Mouse (Mus musculus) neural tube, embryonic 15.5 days (tissue): ENCODE results near the gene Eno1. TPM values are rescaled to one million over a fixed set of nuclear protein-coding genes. Genes with fewer than 3 reads are reported as not detected.

Experiments
- ATAC-seq: fragments of 200-750 bp; cut with Nextera tagmentation; 2 replicates; pipeline ENCODE4 v1.8.0; 2017; ENCODE audit warnings: mild to moderate bottlenecking, moderate TSS enrichment, moderate library complexity; ENCODE audit not compliant: low FRiP score
- H3K27ac ChIP-seq: fragments of 300-500 bp; sonication (generic); replicated peaks from 2 replicates; pipeline ENCODE4 v1.5.1; 2015; ENCODE audit warnings: mild to moderate bottlenecking, inconsistent platforms
- H3K27me3 ChIP-seq: fragments of 300-500 bp; sonication (generic); replicated peaks from 2 replicates; pipeline ENCODE4 v1.6.1; 2015; ENCODE audit warnings: inconsistent platforms
- H3K36me3 ChIP-seq: fragments of 300-500 bp; sonication (generic); 2 replicates; pipeline ENCODE4 v1.6.1; 2015; ENCODE audit warnings: inconsistent platforms
- H3K4me1 ChIP-seq: fragments of 300-500 bp; sonication (generic); 2 replicates; pipeline ENCODE4 v1.6.1; 2015; ENCODE audit warnings: inconsistent platforms
- H3K4me2 ChIP-seq: fragments of 300-500 bp; sonication (generic); 2 replicates; pipeline ENCODE4 v1.6.1; 2015; ENCODE audit warnings: inconsistent platforms, mild to moderate bottlenecking, moderate library complexity
- H3K4me3 ChIP-seq: fragments of 300-500 bp; sonication (generic); replicated peaks from 2 replicates; pipeline ENCODE4 v1.5.1; 2015; ENCODE audit warnings: mild to moderate bottlenecking, inconsistent platforms
- H3K9ac ChIP-seq: fragments of 300-500 bp; sonication (generic); replicated peaks from 2 replicates; pipeline ENCODE4 v1.6.1; 2015; ENCODE audit warnings: mild to moderate bottlenecking, inconsistent platforms
- H3K9me3 ChIP-seq: fragments of 300-500 bp; sonication (generic); replicated peaks from 2 replicates; pipeline ENCODE4 v1.6.1; 2016; ENCODE audit warnings: inconsistent platforms
- WGBS: fragments of 180-500 bp; shearing (Covaris S2); methylation state at CpG from one replicate; pipeline ENCODE4 v1.1.7; 2015; ENCODE audit warnings: mixed read lengths; 5-methylcytosine and 5-hydroxymethylcytosine counted together
- polyA plus RNA-seq: library from polyadenylated mRNA; unstranded; fragments of >200 nt; fragmentation: Nextera tagmentation; extraction: Ambion mirVana; gene quantifications from 2 replicates; pipeline ENCODE4 v1.2.1, GENCODE M21; 2015

Eno1 gene
- polyA plus RNA-seq, 1 experiment from 2014 or later = 1,173 TPM

- ATAC-seq = no peak
- H3K4me1 ChIP-seq = peaks cover 40% of the 10 kb centered on the region
- no peaks in the 10 kb centered on the region for H3K9me3 ChIP-seq
- H3K4me3 ChIP-seq = no peak overlapping the region
- no peaks in the 10 kb centered on the region for H3K36me3 ChIP-seq
- 25% methylated on average over 10 of the region's 15 CpGs for WGBS
- no peaks in the 10 kb centered on the region for H3K27me3 ChIP-seq
- no peak overlapping the region for H3K9ac ChIP-seq
- H3K4me2 ChIP-seq = no peak overlapping the region
- H3K27ac ChIP-seq = 0 out of 2 replicates have a peak overlapping the region, but pooled peaks have one; percentile 34
Observed at GRCm38 (mm10) chr4:150229747-150230390, 6.7 kb upstream of the Eno1 start.

GRCm38 (mm10) chr4:150230460-150231407 lies 5.8 kb upstream of the Eno1 start:
- Histone ChIP-seq H3K27ac (peak overlapping the region; percentile 34), H3K9me3 (no peaks in the 10 kb centered on the region), H3K9ac (no peak overlapping the region), H3K4me1 (peaks cover 39% of the 10 kb centered on the region), H3K27me3 (no peaks in the 10 kb centered on the region), H3K4me2 (no peak overlapping the region), H3K36me3 (no peaks in the 10 kb centered on the region), H3K4me3 (no peak overlapping the region)
- ATAC-seq = no peak
- whole genome bisulfite sequencing = 9% methylated on average over 21 of the region's 21 CpGs

- H3K36me3 ChIP-seq = no peaks in the 10 kb centered on the region
- no peak overlapping the region for H3K4me3 ChIP-seq
- no peak for ATAC-seq
- peaks cover 41% of the 10 kb centered on the region for H3K4me1 ChIP-seq
- no peak overlapping the region for H3K27ac ChIP-seq
- H3K27me3 ChIP-seq = no peaks in the 10 kb centered on the region
- no peak overlapping the region for H3K9ac ChIP-seq
- H3K4me2 ChIP-seq = no peak overlapping the region
- 65% methylated on average over 8 of the region's 8 CpGs for WGBS
- H3K9me3 ChIP-seq = no peaks in the 10 kb centered on the region
Observed at GRCm38 (mm10) chr4:150231871-150232270, 4.7 kb upstream of the Eno1 start.

- no peaks in the 10 kb centered on the region for H3K27me3 ChIP-seq
- no peak overlapping the region for H3K4me2 ChIP-seq
- no peaks in the 10 kb centered on the region for H3K36me3 ChIP-seq
- WGBS = 16% methylated on average over 8 of the region's 8 CpGs
- H3K9me3 ChIP-seq = no peaks in the 10 kb centered on the region
- no peak for ATAC-seq
- peak overlapping the region; percentile 73 for H3K27ac ChIP-seq
- H3K4me1 ChIP-seq = peaks cover 54% of the 10 kb centered on the region
- H3K9ac ChIP-seq = 0 out of 2 replicates have a peak overlapping the region, but pooled peaks have one; percentile 14
- no peak overlapping the region for H3K4me3 ChIP-seq
Observed at GRCm38 (mm10) chr4:150234599-150235327, 1.8 kb upstream of the Eno1 start.

GRCm38 (mm10) chr4:150235585-150235984 lies 936 bp upstream of the Eno1 start:
- no peak overlapping the region for H3K9ac ChIP-seq
- no peak overlapping the region for H3K4me2 ChIP-seq
- no peaks in the 10 kb centered on the region for H3K9me3 ChIP-seq
- no peak overlapping the region for H3K4me3 ChIP-seq
- H3K36me3 ChIP-seq = no peaks in the 10 kb centered on the region
- H3K27ac ChIP-seq = peak overlapping the region; percentile 73; the same call in 1 of the 2 replicates
- no peak for ATAC-seq
- no peaks in the 10 kb centered on the region for H3K27me3 ChIP-seq
- H3K4me1 ChIP-seq = peaks cover 56% of the 10 kb centered on the region
- WGBS = 52% methylated on average over 4 of the region's 4 CpGs

DNA sequence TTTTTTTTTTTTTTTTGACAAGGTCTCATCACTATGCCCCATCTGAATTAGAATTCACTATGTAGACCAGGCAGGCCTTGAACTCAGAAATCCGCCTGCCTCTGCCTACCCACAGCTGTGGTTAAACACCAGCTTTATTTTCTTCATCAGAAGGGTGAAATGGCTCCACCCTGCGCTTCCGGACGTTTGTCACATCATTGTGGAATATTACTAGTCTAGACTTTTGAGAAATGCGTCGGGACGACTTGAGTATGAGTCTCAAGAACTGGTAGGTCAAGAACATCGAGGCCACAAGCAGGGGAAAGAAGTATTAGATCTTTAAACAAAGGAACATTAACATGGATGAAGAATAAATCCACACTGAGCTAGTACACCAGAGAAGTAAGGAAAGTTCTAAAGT lies 490 bp upstream of the Eno1 start:
- Histone ChIP-seq H3K27me3 (no peaks in the 10 kb centered on the region), H3K36me3 (peaks cover 4% of the 10 kb centered on the region), H3K4me1 (peaks cover 55% of the 10 kb centered on the region), H3K4me2 (peak overlapping the region; percentile 79), H3K9ac (no peak overlapping the region), H3K4me3 (peak overlapping the region; percentile 85), H3K9me3 (no peaks in the 10 kb centered on the region), H3K27ac (peak overlapping the region; percentile 99)
- ATAC-seq = no peak
- WGBS = 80% methylated on average over 8 of the region's 8 CpGs

DNA sequence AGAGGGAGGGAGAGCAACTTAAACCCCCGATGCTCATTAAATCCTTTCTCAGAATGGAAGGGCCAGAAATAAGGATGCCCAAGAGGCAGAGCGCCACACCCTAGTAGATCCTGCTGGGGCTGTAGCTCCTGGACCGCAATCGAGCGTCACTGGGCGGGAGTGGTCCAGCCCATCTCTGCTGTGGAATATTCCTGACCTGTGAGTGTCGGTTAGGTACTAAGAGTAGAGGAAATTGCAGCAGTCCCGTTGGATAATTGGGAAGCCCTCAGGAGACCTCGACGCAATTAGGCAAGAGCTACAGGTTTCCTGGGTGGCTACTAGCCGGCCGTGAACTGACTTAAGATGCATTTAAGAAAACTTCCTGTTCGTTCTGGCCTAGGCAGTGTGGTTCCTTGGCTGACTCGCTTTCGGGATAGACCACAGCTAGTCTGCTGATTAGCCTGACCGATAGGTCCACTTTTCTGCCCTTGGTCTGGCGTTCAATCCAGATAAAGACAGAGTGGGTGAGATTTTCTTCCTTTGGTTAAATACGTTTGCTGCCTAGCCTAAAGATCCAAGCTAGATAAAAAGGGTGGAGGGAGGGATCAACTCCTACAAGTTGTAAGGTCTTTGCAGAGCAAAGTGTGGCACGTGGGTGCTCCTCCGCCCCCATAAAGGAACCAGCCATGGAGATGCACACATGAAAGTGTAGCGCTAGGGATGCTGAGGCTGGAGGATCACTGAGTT lies 1.3 kb downstream of the Eno1 start:
- peak overlapping the region; percentile 86 for H3K9ac ChIP-seq
- H3K4me1 ChIP-seq = peaks cover 63% of the 10 kb centered on the region
- peak overlapping the region; percentile 79 for H3K4me2 ChIP-seq
- H3K27me3 ChIP-seq = no peaks in the 10 kb centered on the region
- under 1% methylated on average over 21 of the region's 21 CpGs for WGBS
- peaks cover 21% of the 10 kb centered on the region for H3K36me3 ChIP-seq
- ATAC-seq = 0 out of 2 replicates have a peak, but pooled peaks have one; percentile 26
- peak overlapping the region; percentile 85 for H3K4me3 ChIP-seq
- H3K27ac ChIP-seq = peak overlapping the region; percentile 99
- no peaks in the 10 kb centered on the region for H3K9me3 ChIP-seq

- H3K4me1 ChIP-seq = peaks cover 70% of the 10 kb centered on the region
- peak overlapping the region; percentile 86 for H3K9ac ChIP-seq
- ATAC-seq = no peak
- H3K9me3 ChIP-seq = no peaks in the 10 kb centered on the region
- peak overlapping the region; percentile 79 for H3K4me2 ChIP-seq
- peaks cover 28% of the 10 kb centered on the region for H3K36me3 ChIP-seq
- no peaks in the 10 kb centered on the region for H3K27me3 ChIP-seq
- H3K4me3 ChIP-seq = peak overlapping the region; percentile 85
- peak overlapping the region; percentile 99; the same call in 1 of the 2 replicates for H3K27ac ChIP-seq
- 6% methylated on average over 3 of the region's 3 CpGs for WGBS
Observed at GRCm38 (mm10) chr4:150238433-150239086, 2.0 kb downstream of the Eno1 start.

- H3K4me2 ChIP-seq = peak overlapping the region; percentile 79
- no peak for ATAC-seq
- no peak overlapping the region for H3K27ac ChIP-seq
- H3K9me3 ChIP-seq = no peaks in the 10 kb centered on the region
- peaks cover 34% of the 10 kb centered on the region for H3K36me3 ChIP-seq
- H3K4me1 ChIP-seq = peaks cover 70% of the 10 kb centered on the region
- H3K9ac ChIP-seq = peak overlapping the region; percentile 86
- whole genome bisulfite sequencing = 23% methylated on average over 5 of the region's 5 CpGs
- peak overlapping the region; percentile 85 for H3K4me3 ChIP-seq
- H3K27me3 ChIP-seq = no peaks in the 10 kb centered on the region
Observed at GRCm38 (mm10) chr4:150239087-150239480, 2.6 kb downstream of the Eno1 start.

DNA sequence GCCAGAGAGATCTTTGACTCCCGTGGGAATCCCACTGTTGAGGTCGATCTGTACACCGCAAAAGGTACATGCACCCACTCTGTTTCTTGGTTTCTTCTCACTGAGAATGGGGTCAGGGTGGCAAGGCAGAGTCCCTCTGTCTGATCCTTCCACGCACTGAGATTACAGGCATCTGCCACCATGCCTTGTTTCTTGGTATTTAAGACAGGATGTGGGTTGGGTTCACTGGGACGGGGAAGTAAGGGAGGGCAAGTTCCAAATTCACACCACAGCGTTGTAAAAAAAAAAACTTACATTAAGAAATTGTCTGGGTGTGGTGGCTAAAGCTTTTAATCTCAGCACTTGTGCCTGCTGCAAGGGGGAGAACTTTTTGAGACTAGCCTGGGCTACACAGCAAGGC lies 3.0 kb downstream of the Eno1 start:
- no peak for ATAC-seq
- H3K9ac ChIP-seq = no peak overlapping the region
- peaks cover 38% of the 10 kb centered on the region for H3K36me3 ChIP-seq
- H3K4me3 ChIP-seq = peak overlapping the region; percentile 85
- H3K9me3 ChIP-seq = no peaks in the 10 kb centered on the region
- peaks cover 67% of the 10 kb centered on the region for H3K4me1 ChIP-seq
- WGBS = 33% methylated on average over 6 of the region's 6 CpGs
- no peak overlapping the region; the same call in 1 of the 2 replicates for H3K27ac ChIP-seq
- H3K27me3 ChIP-seq = no peaks in the 10 kb centered on the region
- peak overlapping the region; percentile 79 for H3K4me2 ChIP-seq
